8 mouse cellular contexts compared by ENCODE assay signal in genomic region chr16:31592973-31593683, GRCm38 (mm10).
A peak's percentile ranks its signal among the peaks of the same experiment; 100 is the strongest.
DNase-seq lines count a peak whose midpoint lies in the region; ATAC-seq lines count a peak whose summit lies in the region.

No protein-coding gene starts in this region.

- WGBS in heart, embryonic 11.5 days (ENCODE audit: insufficient replicate concordance): 48% methylated on average over 9 of the region's 9 CpGs
- WGBS in midbrain, embryonic 11.5 days: 39% methylated on average over 9 of the region's 9 CpGs

- no peak for ATAC-seq in heart, embryonic 11.5 days (replicated peaks; ENCODE audit: insufficient number of reproducible peaks, low FRiP score, low TSS enrichment)
- peak; percentile 36; the same call in 1 of the 2 replicates for ATAC-seq in midbrain, embryonic 11.5 days (ENCODE audit: low FRiP score)
- no peak for ATAC-seq in activated CD4-positive, CD25-positive, alpha-beta regulatory T cell, adult 4 months

- H3K4me2 ChIP-seq in heart, embryonic 11.5 days: peak overlapping the region; percentile 35; the same call in 1 of the 2 replicates
- H3K4me2 ChIP-seq in midbrain, embryonic 11.5 days: no peak overlapping the region

- H3K36me3 ChIP-seq in heart, embryonic 11.5 days (ENCODE audit: control insufficient read depth, insufficient read depth, low read length): no peaks in the 10 kb centered on the region
- no peaks in the 10 kb centered on the region for H3K36me3 ChIP-seq in midbrain, embryonic 11.5 days (ENCODE audit: control insufficient read depth, insufficient read depth, low read length)

- H3K9ac ChIP-seq in heart, embryonic 11.5 days (ENCODE audit: low read depth, low read length): peak overlapping the region; percentile 58; the same call in 1 of the 2 replicates
- no peak overlapping the region for H3K9ac ChIP-seq in midbrain, embryonic 11.5 days (ENCODE audit: low read length)

- no peak overlapping the region for H3K4me3 ChIP-seq in heart, embryonic 11.5 days (ENCODE audit: low read depth, low read length)
- H3K4me3 ChIP-seq in midbrain, embryonic 11.5 days (ENCODE audit: low read depth, low read length): no peak overlapping the region

- no peaks in the 10 kb centered on the region for H3K9me3 ChIP-seq in heart, embryonic 11.5 days (replicated peaks; ENCODE audit: control insufficient read depth, low read length)
- no peaks in the 10 kb centered on the region for H3K9me3 ChIP-seq in midbrain, embryonic 11.5 days (ENCODE audit: control insufficient read depth, low read length)

- peak; percentile 46 to 67 for DNase-seq in lung, adult 18-20 months
- no peak for DNase-seq in lung, postnatal 4 days
- peak; percentile 51 for DNase-seq in c-Kit-positive CD71-positive TER-119-positive erythroid progenitor cells, embryonic 14.5 days (ENCODE audit: low spot score)
- DNase-seq in layer of hippocampus, adult 9-11 months: peak; percentile 91
- DNase-seq in midbrain, embryonic 11.5 days (ENCODE audit: low spot score, missing footprints): peak; percentile 88
- no peak for DNase-seq in B cell, adult 2 months

- no peaks in the 10 kb centered on the region for H3K27me3 ChIP-seq in heart, embryonic 11.5 days (ENCODE audit: control insufficient read depth, insufficient read depth, low read length)
- H3K27me3 ChIP-seq in midbrain, embryonic 11.5 days (ENCODE audit: control insufficient read depth, insufficient read depth, low read length): no peaks in the 10 kb centered on the region

- peaks cover 38% of the 10 kb centered on the region for H3K4me1 ChIP-seq in heart, embryonic 11.5 days (ENCODE audit: control insufficient read depth, insufficient read depth, low read length)
- H3K4me1 ChIP-seq in midbrain, embryonic 11.5 days (ENCODE audit: control insufficient read depth, insufficient read depth, low read length): peaks cover 19% of the 10 kb centered on the region

- H3K27ac ChIP-seq in heart, embryonic 11.5 days (ENCODE audit: low read depth, low read length): peak overlapping the region; percentile 72
- H3K27ac ChIP-seq in midbrain, embryonic 11.5 days (ENCODE audit: low read depth, low read length): peak overlapping the region; percentile 28; the same call in 1 of the 2 replicates

Comparison
In these comparisons a context has a peak if more than half of its experiments do, and no peak if none do; other contexts are left out.
1. DNase-seq: peak in lung, adult 18-20 months (2 of 2), c-Kit-positive CD71-positive TER-119-positive erythroid progenitor cells, embryonic 14.5 days (single experiment), layer of hippocampus, adult 9-11 months (single experiment) and midbrain, embryonic 11.5 days (single experiment); none in lung, postnatal 4 days (0 of 2) and B cell, adult 2 months (0 of 2).